Mouse (Mus musculus) urinary bladder, adult 18-20 months (tissue): ENCODE data around the gene Noct.

Experiments
- DNase-seq, 2 experiments: peaks; one replicate each; pipeline ENCODE4 v3.0.0; 2022; ENCODE audit warnings: low spot score in 2 of 2, mixed read lengths in 2 of 2

The Noct gene

GRCm38 (mm10) chr3:51230886-51231285, 6.6 kb downstream of the Noct start:
- no peak for DNase-seq

GRCm38 (mm10) chr3:51231499-51231898, 7.3 kb downstream of the Noct start:
- peak in 1 of 2 experiments; percentile 42 for DNase-seq

- no peak for DNase-seq
Measured at GRCm38 (mm10) chr3:51232205-51232910, 8.1 kb downstream of the Noct start.

- DNase-seq = no peak
Measured at GRCm38 (mm10) chr3:51233474-51233873, 9.2 kb downstream of the Noct start.

- peak; percentile 52 to 72 for DNase-seq
Measured at GRCm38 (mm10) chr3:51233918-51234751, 9.9 kb downstream of the Noct start.

- no peak for DNase-seq
Measured at GRCm38 (mm10) chr3:51234752-51235055, 10.5 kb downstream of the Noct start.

GRCm38 (mm10) chr3:51238515-51238914, 14.3 kb downstream of the Noct start:
- no peak for DNase-seq

- no peak for DNase-seq
Measured at GRCm38 (mm10) chr3:51239541-51239940, 15.3 kb downstream of the Noct start.

GRCm38 (mm10) chr3:51247704-51248103, 23.5 kb downstream of the Noct start:
- DNase-seq = no peak

GRCm38 (mm10) chr3:51248600-51248999, 24.4 kb downstream of the Noct start:
- DNase-seq = no peak

GRCm38 (mm10) chr3:51249460-51249859, 25.2 kb downstream of the Noct start:
- no peak for DNase-seq

- DNase-seq = no peak
Measured at GRCm38 (mm10) chr3:51249866-51250265, 25.6 kb downstream of the Noct start.

GRCm38 (mm10) chr3:51251057-51251456, 26.8 kb downstream of the Noct start:
- DNase-seq = no peak

GRCm38 (mm10) chr3:51252223-51252622, 28.0 kb downstream of the Noct start:
- no peak for DNase-seq

GRCm38 (mm10) chr3:51252689-51253402, 28.6 kb downstream of the Noct start:
- no peak for DNase-seq

GRCm38 (mm10) chr3:51254784-51255183, 30.5 kb downstream of the Noct start:
- no peak for DNase-seq

- no peak for DNase-seq
Measured at GRCm38 (mm10) chr3:51256450-51256849, 32.2 kb downstream of the Noct start.

- DNase-seq = no peak
Measured at GRCm38 (mm10) chr3:51258070-51258469, 33.8 kb downstream of the Noct start.

- DNase-seq = no peak
Measured at GRCm38 (mm10) chr3:51262942-51263341, 38.7 kb downstream of the Noct start.

- no peak for DNase-seq
Measured at GRCm38 (mm10) chr3:51268434-51268833, 44.2 kb downstream of the Noct start.

GRCm38 (mm10) chr3:51270069-51270817, 46.0 kb downstream of the Noct start:
- DNase-seq = no peak

- peak; percentile 91 to 99 for DNase-seq
Measured at GRCm38 (mm10) chr3:51275956-51276398, 51.7 kb downstream of the Noct start.
